Mouse (Mus musculus): ENCODE results near the gene Rab37.

Gene Rab37

GRCm38 (mm10) chr11:115085064-115085463 lies 6.2 kb upstream of the Rab37 start:
- no peak for DNase-seq (ENCODE audit: low spot score in 2 of 2)

GRCm38 (mm10) chr11:115086213-115086612 lies 5.0 kb upstream of the Rab37 start:
- no peak for DNase-seq (ENCODE audit: low spot score in 2 of 2)

GRCm38 (mm10) chr11:115089853-115090252 lies 1.4 kb upstream of the Rab37 start:
- DNase-seq (ENCODE audit: low spot score in 2 of 2): no peak

GRCm38 (mm10) chr11:115092140-115092539 lies 909 bp downstream of the Rab37 start:
- DNase-seq (ENCODE audit: low spot score in 2 of 2): no peak

GRCm38 (mm10) chr11:115098203-115098932 lies 7.1 kb downstream of the Rab37 start:
- no peak for DNase-seq (ENCODE audit: low spot score in 2 of 2)

GRCm38 (mm10) chr11:115099241-115099840 lies 8.1 kb downstream of the Rab37 start:
- no peak for DNase-seq (ENCODE audit: low spot score in 2 of 2)

GRCm38 (mm10) chr11:115100032-115100621 lies 8.9 kb downstream of the Rab37 start:
- no peak for DNase-seq (ENCODE audit: low spot score in 2 of 2)

GRCm38 (mm10) chr11:115100741-115101140 lies 9.5 kb downstream of the Rab37 start:
- DNase-seq (ENCODE audit: low spot score in 2 of 2): no peak

- DNase-seq (ENCODE audit: low spot score in 2 of 2): no peak
These were observed 10.4 kb downstream of the Rab37 start for GRCm38 (mm10) chr11:115101615-115102051.

GRCm38 (mm10) chr11:115102116-115102515 lies 10.9 kb downstream of the Rab37 start:
- DNase-seq (ENCODE audit: low spot score in 2 of 2): no peak

GRCm38 (mm10) chr11:115103470-115104413 lies 12.5 kb downstream of the Rab37 start:
- DNase-seq (ENCODE audit: low spot score in 2 of 2): no peak

GRCm38 (mm10) chr11:115104769-115105563 lies 13.7 kb downstream of the Rab37 start:
- DNase-seq (ENCODE audit: low spot score in 2 of 2): no peak

- no peak for DNase-seq (ENCODE audit: low spot score in 2 of 2)
These were observed 15.4 kb downstream of the Rab37 start for GRCm38 (mm10) chr11:115106638-115107037.

- no peak for DNase-seq (ENCODE audit: low spot score in 2 of 2)
These were observed 16.2 kb downstream of the Rab37 start for GRCm38 (mm10) chr11:115107403-115107916.

GRCm38 (mm10) chr11:115108176-115108575 lies 16.9 kb downstream of the Rab37 start:
- DNase-seq (ENCODE audit: low spot score in 2 of 2): no peak

- DNase-seq (ENCODE audit: low spot score in 2 of 2): no peak
These were observed 19.0 kb downstream of the Rab37 start for GRCm38 (mm10) chr11:115110271-115110670.

GRCm38 (mm10) chr11:115112196-115112595 lies 21.0 kb downstream of the Rab37 start:
- no peak for DNase-seq (ENCODE audit: low spot score in 2 of 2)

GRCm38 (mm10) chr11:115119409-115119808 lies 28.2 kb downstream of the Rab37 start:
- no peak for DNase-seq (ENCODE audit: low spot score in 2 of 2)

GRCm38 (mm10) chr11:115128483-115128882 lies 37.3 kb downstream of the Rab37 start:
- no peak for DNase-seq (ENCODE audit: low spot score in 2 of 2)

- DNase-seq (ENCODE audit: low spot score in 2 of 2): no peak
These were observed 38.4 kb downstream of the Rab37 start for GRCm38 (mm10) chr11:115129508-115130126.

Measured in thymus, postnatal 10 days (tissue).